Mouse (Mus musculus): ENCODE results near the gene Sdf4. TPM values are rescaled to one million over a fixed set of nuclear protein-coding genes. Genes with fewer than 3 reads are reported as not detected.

Gene Sdf4
- polyA plus RNA-seq (2015; fragmentation: Nextera tagmentation; extraction: Ambion mirVana), result 117 and 120 TPM in 2 replicates

DNA sequence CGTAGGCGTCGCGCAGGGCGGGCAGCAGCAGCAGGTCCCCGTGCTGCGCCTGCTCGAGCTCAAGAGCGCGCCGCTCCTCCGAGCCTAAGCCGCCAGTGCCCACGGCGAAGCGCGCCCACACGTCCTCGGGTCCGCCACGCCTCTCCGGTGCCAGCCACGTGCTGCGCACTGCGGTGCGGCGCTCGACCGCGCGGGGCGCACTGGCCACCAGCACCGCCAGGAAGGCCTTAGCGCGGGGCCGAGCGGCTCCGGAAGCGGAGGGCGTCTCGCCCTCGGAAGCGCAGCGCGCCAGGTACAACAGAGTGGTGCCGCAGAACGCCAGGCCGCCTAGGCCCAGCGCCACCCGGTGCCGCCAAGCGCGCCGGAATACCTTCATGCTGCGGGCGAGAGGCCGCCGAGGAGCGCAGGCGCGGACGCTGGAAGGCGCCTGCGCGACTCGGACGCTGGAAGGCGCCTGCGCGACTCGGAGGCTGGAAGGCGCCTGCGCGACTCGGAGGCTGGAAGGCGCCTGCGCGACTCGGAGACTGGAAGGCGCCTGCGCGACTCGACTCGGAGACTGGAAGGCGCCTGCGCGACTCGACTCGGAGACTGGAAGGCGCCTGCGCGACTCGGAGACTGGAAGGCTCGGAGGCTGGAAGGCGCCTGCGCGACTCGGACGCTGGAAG is at the start of gene Sdf4, which contains the start of gene B3galt6:
Gene Sdf4 (plus strand): TSS at position 632 of the 665 bp plus-strand sequence.
Gene B3galt6 (minus strand): TSS at position 409 of the 665 bp plus-strand sequence.

DNA sequence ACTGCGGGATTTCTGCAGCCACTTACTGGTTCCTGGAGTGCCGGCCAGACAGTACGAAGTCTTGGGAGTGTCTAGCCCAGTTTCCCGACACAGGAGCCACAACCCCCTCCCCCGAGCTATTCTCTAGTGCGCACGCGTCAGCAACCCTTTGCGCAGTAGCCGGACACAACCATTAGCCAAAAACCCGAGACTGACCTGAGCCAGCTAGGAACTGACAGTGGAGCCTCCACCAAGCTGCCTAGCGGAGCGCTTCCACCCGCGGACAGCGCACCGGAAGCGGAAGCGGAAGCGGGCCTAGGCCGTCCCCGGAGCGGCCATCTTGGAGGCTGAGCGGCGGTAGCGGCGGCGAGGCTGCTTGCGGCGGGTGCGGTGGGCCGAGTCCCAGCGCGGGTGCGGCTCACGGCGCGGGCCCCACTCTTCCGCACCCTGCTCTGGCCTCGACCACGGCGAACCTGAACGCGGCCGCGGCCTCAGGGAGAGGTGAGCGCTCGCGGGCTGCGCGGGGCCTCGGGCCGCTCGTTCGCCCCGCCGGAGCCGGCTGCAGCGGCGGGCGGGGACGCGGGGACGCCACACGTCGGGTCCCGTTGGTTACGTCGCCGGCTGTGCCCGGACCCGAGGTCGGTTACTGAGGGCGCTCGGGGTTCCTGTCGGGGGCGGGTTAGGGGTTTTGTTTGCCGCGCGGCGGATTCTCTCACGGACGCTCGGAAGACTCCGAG is 49.0 kb upstream of the Sdf4 start, which contains the start of gene Ube2j2:
Gene Ube2j2 (plus strand): TSS at position 298 of the 716 bp plus-strand sequence.

DNA sequence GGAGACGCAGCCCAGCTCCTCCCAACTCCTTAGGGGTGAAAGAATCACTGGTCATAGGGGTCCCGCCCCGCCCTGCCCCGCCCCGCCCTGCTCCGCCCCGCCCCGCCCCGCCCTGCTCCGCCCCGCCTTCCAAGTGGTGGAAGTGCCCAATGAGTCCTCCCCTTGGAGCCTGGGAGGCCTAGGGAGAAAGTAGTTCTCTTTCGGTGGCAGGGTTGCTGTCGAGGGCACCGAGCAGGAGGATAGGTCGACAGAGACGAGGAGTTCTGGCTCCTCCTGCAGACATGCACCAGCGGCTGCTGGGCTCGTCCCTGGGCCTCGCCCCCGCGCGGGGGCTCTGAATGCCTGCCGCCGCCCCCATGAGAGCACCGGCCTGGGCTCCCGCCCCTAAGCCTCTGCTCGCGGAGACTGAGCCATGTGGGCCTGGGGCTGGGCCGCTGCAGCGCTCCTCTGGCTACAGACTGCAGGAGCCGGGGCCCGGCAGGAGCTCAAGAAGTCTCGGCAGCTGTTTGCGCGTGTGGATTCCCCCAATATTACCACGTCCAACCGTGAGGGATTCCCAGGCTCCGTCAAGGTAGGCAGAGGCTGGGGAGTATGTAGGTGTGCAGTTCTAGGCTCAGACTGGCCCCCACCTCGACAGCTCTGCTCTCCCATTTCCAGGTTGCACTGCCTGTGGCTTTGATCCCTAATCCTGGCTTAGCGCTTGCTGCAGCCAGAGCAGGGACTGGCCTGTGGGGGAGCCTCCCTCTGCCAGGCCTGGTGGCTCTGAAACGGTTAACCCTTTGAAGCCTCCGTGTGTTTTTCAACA is 30.3 kb upstream of the Sdf4 start, which contains the start of gene C1qtnf12:
Gene C1qtnf12 (plus strand): TSS at position 152 of the 805 bp plus-strand sequence.

DNA sequence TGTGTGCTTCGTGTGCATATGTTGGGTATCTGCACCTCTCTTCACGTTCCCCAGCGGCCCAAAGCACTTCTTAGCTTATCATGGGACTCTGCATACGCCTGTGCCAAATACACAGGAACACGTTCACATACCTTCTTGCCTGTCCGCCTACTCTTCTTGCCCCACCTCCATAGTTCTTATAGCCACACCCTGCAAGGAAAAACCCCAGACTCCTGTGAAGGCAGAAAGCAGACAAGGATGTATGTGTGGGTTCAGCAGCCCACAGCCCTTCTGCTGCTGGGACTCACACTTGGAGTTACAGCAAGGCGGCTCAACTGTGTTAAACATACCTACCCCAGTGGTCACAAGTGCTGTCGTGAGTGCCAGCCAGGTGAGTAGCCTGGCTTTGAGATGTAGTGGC is 21.0 kb downstream of the Sdf4 start, which contains the start of gene Tnfrsf4:
Gene Tnfrsf4 (plus strand): TSS at position 207 of the 400 bp plus-strand sequence.

DNA sequence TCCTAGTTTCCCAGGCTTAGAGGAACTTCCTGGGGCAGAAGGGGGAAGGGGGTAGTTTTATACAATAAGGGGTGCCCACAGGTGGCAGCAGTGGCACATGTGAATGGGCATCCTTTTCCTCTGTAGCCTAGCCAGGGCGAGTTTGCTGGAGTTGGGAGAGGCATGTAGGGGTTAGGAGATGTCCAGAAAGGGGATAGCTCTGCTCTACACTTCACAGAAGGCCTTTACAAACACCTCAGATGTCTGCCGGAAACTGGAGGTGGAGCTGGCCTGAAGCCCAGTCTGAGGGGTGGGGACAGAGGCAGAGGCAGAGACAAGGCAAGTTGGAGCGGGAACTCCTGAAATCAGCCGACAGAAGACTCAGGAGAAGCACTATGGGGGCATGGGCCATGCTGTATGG is 33.3 kb downstream of the Sdf4 start, which contains the start of gene Tnfrsf18:
Gene Tnfrsf18 (plus strand): TSS at position 152 of the 400 bp plus-strand sequence.

DNA sequence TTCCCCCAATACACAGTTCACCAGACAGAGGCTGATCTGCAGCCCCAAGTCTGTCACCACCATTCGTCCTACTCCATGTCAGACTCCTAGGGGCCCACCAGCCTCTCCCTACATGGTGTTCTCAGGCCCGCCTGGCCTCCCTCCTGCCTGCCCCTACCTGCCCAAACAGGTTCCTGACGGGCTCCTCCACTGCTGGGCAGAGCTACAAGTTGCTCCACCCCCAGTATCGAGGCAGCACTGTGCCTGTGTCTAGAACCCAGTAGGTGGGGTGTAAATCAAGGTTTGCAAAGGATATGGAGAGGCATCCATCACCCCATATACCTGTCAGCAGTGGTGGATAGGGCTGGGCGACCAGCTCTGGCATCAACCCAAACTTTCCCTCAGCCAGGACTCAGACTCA is 66.6 kb downstream of the Sdf4 start, which contains the start of gene Ttll10:
Gene Ttll10 (minus strand): TSS at position 154 of the 400 bp plus-strand sequence.

MicroRNAs within 50 kb of the gene (microRNA counts, 519-probe panel; counts per million panel counts)
- microRNA mmu-miR-200a, result 4,121 counts per million, percentile 76 among the panel's probes with 10 or more counts
- microRNA mmu-miR-200b, result 4,429 counts per million, percentile 82 among the panel's probes with 10 or more counts
- microRNA mmu-miR-429, result 4,813 counts per million, percentile 89 among the panel's probes with 10 or more counts

Small RNA genes within 50 kb of the gene (microRNA-seq; reads per million reads assigned to microRNA genes)
- gene Mir200a (783 reads per million, percentile 70 among the genes with 10 or more reads in this experiment), gene Mir200b (4,722 reads per million, percentile 88 among the genes with 10 or more reads in this experiment), gene Mir429 (11,239 reads per million, percentile 95 among the genes with 10 or more reads in this experiment)

Other genes starting within 250 kb of the Sdf4 start
- gene Atad3a, start 231.8 kb upstream of the Sdf4 start, polyA plus RNA-seq (2015; fragmentation: Nextera tagmentation; extraction: Ambion mirVana), result 43.9 and 46.1 TPM in 2 replicates
- 47.5 and 51.7 TPM in 2 replicates for gene Vwa1, start 218.2 kb upstream of the Sdf4 start, polyA plus RNA-seq (2015; fragmentation: Nextera tagmentation; extraction: Ambion mirVana)
- 0.40 and 0.45 TPM in 2 replicates for gene Tmem88b, start 207.0 kb upstream of the Sdf4 start, polyA plus RNA-seq (2015; fragmentation: Nextera tagmentation; extraction: Ambion mirVana)
- 0.16 and 0.24 TPM in 2 replicates for gene Ankrd65, start 202.4 kb upstream of the Sdf4 start, polyA plus RNA-seq (2015; fragmentation: Nextera tagmentation; extraction: Ambion mirVana)
- gene Mrpl20, start 190.0 kb upstream of the Sdf4 start, polyA plus RNA-seq (2015; fragmentation: Nextera tagmentation; extraction: Ambion mirVana), result 437 and 466 TPM in 2 replicates
- gene Ccnl2, start 180.4 kb upstream of the Sdf4 start, polyA plus RNA-seq (2015; fragmentation: Nextera tagmentation; extraction: Ambion mirVana), result 104 and 106 TPM in 2 replicates
- 119 and 125 TPM in 2 replicates for gene Aurkaip1, start 161.6 kb upstream of the Sdf4 start, polyA plus RNA-seq (2015; fragmentation: Nextera tagmentation; extraction: Ambion mirVana)
- gene Mxra8, start 153.2 kb upstream of the Sdf4 start, polyA plus RNA-seq (2015; fragmentation: Nextera tagmentation; extraction: Ambion mirVana), result 126 and 133 TPM in 2 replicates
- gene Dvl1, start 145.5 kb upstream of the Sdf4 start, polyA plus RNA-seq (2015; fragmentation: Nextera tagmentation; extraction: Ambion mirVana), result 5.5 and 8.2 TPM in 2 replicates
- 0.12 and 0.15 TPM in 2 replicates for gene Tas1r3, start 129.5 kb upstream of the Sdf4 start, polyA plus RNA-seq (2015; fragmentation: Nextera tagmentation; extraction: Ambion mirVana)
- 11.3 and 12.5 TPM in 2 replicates for gene Cptp, start 123.4 kb upstream of the Sdf4 start, polyA plus RNA-seq (2015; fragmentation: Nextera tagmentation; extraction: Ambion mirVana)
- 27.6 and 27.8 TPM in 2 replicates for gene Ints11, start 123.3 kb upstream of the Sdf4 start, polyA plus RNA-seq (2015; fragmentation: Nextera tagmentation; extraction: Ambion mirVana)
- gene Pusl1, start 101.1 kb upstream of the Sdf4 start, polyA plus RNA-seq (2015; fragmentation: Nextera tagmentation; extraction: Ambion mirVana), result 37.0 and 40.7 TPM in 2 replicates
- gene Acap3, start 101.0 kb upstream of the Sdf4 start, polyA plus RNA-seq (2015; fragmentation: Nextera tagmentation; extraction: Ambion mirVana), result 9.9 and 10.4 TPM in 2 replicates
- gene Ube2j2, start 49.0 kb upstream of the Sdf4 start, polyA plus RNA-seq (2015; fragmentation: Nextera tagmentation; extraction: Ambion mirVana), result 69.0 and 72.3 TPM in 2 replicates
- 32.4 and 35.1 TPM in 2 replicates for gene C1qtnf12, start 30.6 kb upstream of the Sdf4 start, polyA plus RNA-seq (2015; fragmentation: Nextera tagmentation; extraction: Ambion mirVana)
- 9.5 and 10.8 TPM in 2 replicates for gene B3galt6, start 223 bp upstream of the Sdf4 start, polyA plus RNA-seq (2015; fragmentation: Nextera tagmentation; extraction: Ambion mirVana)
- 0.46 and 0.61 TPM in 2 replicates for gene Tnfrsf4, start 21.0 kb downstream of the Sdf4 start, polyA plus RNA-seq (2015; fragmentation: Nextera tagmentation; extraction: Ambion mirVana)
- gene Tnfrsf18, start 33.3 kb downstream of the Sdf4 start, polyA plus RNA-seq (2015; fragmentation: Nextera tagmentation; extraction: Ambion mirVana), result 1.2 and 1.8 TPM in 2 replicates
- 1.7 and 2.4 TPM in 2 replicates for gene Ttll10, start 66.5 kb downstream of the Sdf4 start, polyA plus RNA-seq (2015; fragmentation: Nextera tagmentation; extraction: Ambion mirVana)
- gene 9430015G10Rik, start 117.1 kb downstream of the Sdf4 start, polyA plus RNA-seq (2015; fragmentation: Nextera tagmentation; extraction: Ambion mirVana), result 5.8 and 6.9 TPM in 2 replicates
- gene Rnf223, start 137.6 kb downstream of the Sdf4 start, polyA plus RNA-seq (2015; fragmentation: Nextera tagmentation; extraction: Ambion mirVana), result 1.2 and 1.4 TPM in 2 replicates
- 21.2 and 22.6 TPM in 2 replicates for gene Agrn, start 204.6 kb downstream of the Sdf4 start, polyA plus RNA-seq (2015; fragmentation: Nextera tagmentation; extraction: Ambion mirVana)
- gene Isg15, start 207.9 kb downstream of the Sdf4 start, polyA plus RNA-seq (2015; fragmentation: Nextera tagmentation; extraction: Ambion mirVana), result 5.7 and 11.4 TPM in 2 replicates
- gene AW011738, start 210.4 kb downstream of the Sdf4 start, polyA plus RNA-seq (2015; fragmentation: Nextera tagmentation; extraction: Ambion mirVana), result 0.70 and 0.96 TPM in 2 replicates
- 0.17 and 0.35 TPM in 2 replicates for gene Perm1, start 223.0 kb downstream of the Sdf4 start, polyA plus RNA-seq (2015; fragmentation: Nextera tagmentation; extraction: Ambion mirVana)
- gene Plekhn1, start 242.0 kb downstream of the Sdf4 start, polyA plus RNA-seq (2015; fragmentation: Nextera tagmentation; extraction: Ambion mirVana), result 12.3 and 12.7 TPM in 2 replicates
- gene Noc2l, start 243.1 kb downstream of the Sdf4 start, polyA plus RNA-seq (2015; fragmentation: Nextera tagmentation; extraction: Ambion mirVana), result 35.2 and 35.4 TPM in 2 replicates

Measured in urinary bladder, postnatal 0 days (tissue).